Mouse (Mus musculus) kidney, embryonic 16.5 days (tissue): ENCODE measurements around the gene Olfr558. TPM values are rescaled to one million over a fixed set of nuclear protein-coding genes. Genes with fewer than 3 reads are reported as not detected.

Experiments
- ATAC-seq: fragments of 200-750 bp; cut with Nextera tagmentation; 2 replicates; pipeline ENCODE4 v1.8.0; 2017; ENCODE audit warnings: moderate TSS enrichment; ENCODE audit not compliant: low FRiP score, low TSS enrichment
- H3K27ac ChIP-seq: fragments of 300-500 bp; sonication (generic); 2 replicates; pipeline ENCODE4 v1.5.1; 2014; ENCODE audit warnings: low read length
- H3K27me3 ChIP-seq: fragments of 300-500 bp; sonication (generic); 2 replicates; pipeline ENCODE4 v1.6.1; 2014; ENCODE audit warnings: low read length, control low read depth, mixed read lengths; ENCODE audit not compliant: insufficient read depth
- H3K36me3 ChIP-seq: fragments of 300-500 bp; sonication (generic); 2 replicates; pipeline ENCODE4 v1.6.1; 2014; ENCODE audit warnings: low read length, control low read depth, mixed read lengths; ENCODE audit not compliant: insufficient read depth
- H3K4me1 ChIP-seq: fragments of 300-500 bp; sonication (generic); 2 replicates; pipeline ENCODE4 v1.6.1; 2014; ENCODE audit warnings: low read length, control low read depth, mixed read lengths; ENCODE audit not compliant: insufficient read depth
- H3K4me2 ChIP-seq: fragments of 300-500 bp; sonication (generic); replicated peaks from 2 replicates; pipeline ENCODE4 v1.6.1; 2014; ENCODE audit warnings: low read depth, low read length
- H3K4me3 ChIP-seq: fragments of 300-500 bp; sonication (generic); 2 replicates; pipeline ENCODE4 v1.5.1; 2014; ENCODE audit warnings: mild to moderate bottlenecking, low read length
- H3K9ac ChIP-seq: fragments of 300-500 bp; sonication (generic); replicated peaks from 2 replicates; pipeline ENCODE4 v1.6.1; 2014; ENCODE audit warnings: low read length
- H3K9me3 ChIP-seq: fragments of 300-500 bp; sonication (generic); 2 replicates; pipeline ENCODE4 v1.6.1; 2016; ENCODE audit warnings: low read length, control low read depth
- WGBS: fragments of 180-500 bp; shearing (Covaris S2); extraction: QIAGEN DNeasy Blood & Tissue Kit; methylation state at CpG from one replicate; pipeline ENCODE4 v1.1.7; 2014; 5-methylcytosine and 5-hydroxymethylcytosine counted together
- polyA plus RNA-seq: library from polyadenylated mRNA; unstranded; fragments of >200 nt; fragmentation: Nextera tagmentation; extraction: Ambion mirVana; gene quantifications from 2 replicates; pipeline ENCODE4 v1.2.1, GENCODE M21; 2015

The Olfr558 gene
- 0.92 and 1.1 TPM in 2 replicates for polyA plus RNA-seq

DNA sequence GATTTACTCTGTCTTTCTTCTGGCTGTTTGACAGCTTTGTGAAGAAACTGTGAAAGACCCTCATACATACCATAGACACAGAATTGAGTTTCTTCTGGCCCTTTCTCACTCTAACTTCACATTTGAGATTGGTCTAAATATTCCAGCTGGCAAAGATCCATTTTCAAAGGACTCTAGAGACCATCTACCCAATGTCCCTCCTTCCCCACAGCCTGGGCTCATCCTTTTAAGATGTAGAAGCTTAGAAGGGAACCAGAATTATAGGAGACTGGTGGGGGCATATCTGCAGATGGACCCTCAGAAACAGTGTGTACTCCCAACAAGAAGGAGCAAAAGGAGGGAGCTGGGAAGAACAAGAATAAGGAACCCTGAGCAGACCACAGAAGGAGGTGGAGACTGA, at the start of gene Olfr558:
TSS of gene Olfr558 (plus strand) at position 301 of the 400 bp plus-strand sequence.
- no peak within 1 kb of the TSS for H3K9ac ChIP-seq
- no peaks in the 10 kb centered on the region for H3K4me1 ChIP-seq
- H3K4me2 ChIP-seq: no peak within 1 kb of the TSS
- H3K36me3 ChIP-seq: no peaks in the 10 kb centered on the region
- H3K9me3 ChIP-seq: no peaks in the 10 kb centered on the region
- no peak within 1 kb of the TSS for H3K27ac ChIP-seq
- no peaks in the 10 kb centered on the region for H3K27me3 ChIP-seq
- no peak within 1 kb of the TSS for H3K4me3 ChIP-seq
- ATAC-seq: no peak

DNA sequence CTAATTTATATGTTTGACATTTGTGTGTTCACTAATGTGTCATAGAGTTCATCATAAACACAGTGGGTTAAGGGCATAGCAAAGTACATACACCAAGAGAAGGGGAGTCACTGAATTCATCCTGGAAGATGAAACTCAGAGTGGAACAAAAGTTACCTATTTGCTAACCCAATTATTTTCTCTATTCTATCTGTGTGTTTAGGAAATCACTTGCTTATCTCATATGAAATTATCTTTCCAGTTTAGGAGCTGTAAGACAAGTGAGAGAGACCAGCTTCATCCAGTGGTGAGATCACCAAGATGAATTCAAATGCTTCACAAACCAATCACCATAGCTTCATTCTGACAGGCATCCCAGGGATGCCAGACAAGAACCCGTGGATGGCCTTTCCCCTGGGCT, 43.5 kb upstream of the Olfr558 start, which contains the start of gene Olfr555:
TSS of gene Olfr555 (plus strand) at position 301 of the 400 bp plus-strand sequence.
- Histone ChIP-seq H3K27ac (no peak within 1 kb of the TSS), H3K4me3 (no peak within 1 kb of the TSS), H3K27me3 (no peaks in the 10 kb centered on the region), H3K9me3 (no peaks in the 10 kb centered on the region), H3K9ac (no peak within 1 kb of the TSS), H3K36me3 (no peaks in the 10 kb centered on the region), H3K4me1 (no peaks in the 10 kb centered on the region), H3K4me2 (no peak within 1 kb of the TSS)
- no peak for ATAC-seq
- 74% methylated on average over 1 of the region's 1 CpGs for WGBS

DNA sequence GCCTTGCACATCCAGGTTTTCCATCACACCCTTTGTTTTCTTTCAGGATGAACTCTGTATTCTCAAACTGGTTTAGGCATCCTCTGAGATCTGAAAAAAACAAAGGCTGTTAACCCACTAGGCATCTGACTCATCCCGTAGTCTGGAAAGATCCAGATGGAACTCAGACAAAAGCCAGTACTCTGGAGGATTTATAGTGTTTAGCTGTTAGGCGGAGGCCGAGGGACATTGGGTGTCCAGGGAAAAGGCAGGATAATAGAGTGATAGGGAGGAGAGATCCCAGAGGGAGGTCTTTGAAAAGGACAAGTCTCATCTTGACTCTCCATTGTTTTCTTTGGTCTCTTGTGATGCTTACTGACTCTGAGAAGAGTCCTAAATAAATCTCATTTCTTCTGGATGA, 37.4 kb upstream of the Olfr558 start, which contains the start of gene Olfr556:
TSS of gene Olfr556 (plus strand) at position 301 of the 400 bp plus-strand sequence.
- no peak for ATAC-seq
- no peak within 1 kb of the TSS for H3K9ac ChIP-seq
- WGBS: 36% methylated on average over 3 of the region's 3 CpGs
- no peaks in the 10 kb centered on the region for H3K27me3 ChIP-seq
- H3K4me3 ChIP-seq: no peak within 1 kb of the TSS
- no peak within 1 kb of the TSS for H3K4me2 ChIP-seq
- no peak within 1 kb of the TSS for H3K27ac ChIP-seq
- H3K4me1 ChIP-seq: no peaks in the 10 kb centered on the region
- no peaks in the 10 kb centered on the region for H3K36me3 ChIP-seq
- no peaks in the 10 kb centered on the region for H3K9me3 ChIP-seq

DNA sequence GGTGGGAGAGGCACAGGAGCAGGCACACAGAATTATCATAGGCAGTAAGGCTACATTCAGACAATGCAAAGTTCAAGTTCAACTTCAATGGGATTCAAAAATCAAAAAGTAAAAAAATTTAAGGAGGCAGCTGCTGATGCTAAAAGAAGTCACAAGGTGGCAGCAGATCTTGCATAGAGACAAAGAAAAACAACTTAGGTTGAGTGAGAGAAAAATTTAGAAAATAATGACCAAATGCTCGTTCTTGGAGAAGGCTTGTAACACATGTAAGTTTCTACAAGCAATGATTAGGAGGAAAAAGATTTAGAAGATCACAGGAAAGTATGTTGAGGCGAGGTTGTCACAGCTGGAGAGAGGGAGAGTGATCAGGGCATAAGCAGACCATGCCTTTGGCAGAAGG, 36.6 kb upstream of the Olfr558 start:
- 36% methylated on average over 2 of the region's 2 CpGs for WGBS
- no peaks in the 10 kb centered on the region for H3K4me1 ChIP-seq
- ATAC-seq: no peak

DNA sequence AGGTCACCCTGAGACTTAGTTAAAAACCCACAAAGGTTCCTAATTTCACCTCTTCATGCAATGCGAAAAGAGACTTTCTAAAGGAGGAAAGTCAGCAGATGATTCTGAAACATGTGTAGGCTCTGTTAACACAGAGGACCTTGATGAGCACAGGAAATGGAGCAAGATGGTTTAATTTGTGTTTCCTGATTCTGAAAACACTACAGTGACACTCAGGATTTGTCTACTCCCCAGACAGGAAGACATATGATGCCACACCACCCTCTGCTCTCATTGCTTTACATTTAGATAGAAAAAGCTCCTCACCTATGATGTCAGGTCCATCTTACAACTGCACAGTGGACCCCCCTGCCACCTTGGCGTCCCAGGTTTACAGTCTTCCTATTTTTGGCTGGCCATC, 25.8 kb upstream of the Olfr558 start:
- Histone ChIP-seq H3K4me1 (no peaks in the 10 kb centered on the region), H3K4me2 (no peak overlapping the region), H3K27me3 (no peaks in the 10 kb centered on the region), H3K9me3 (no peaks in the 10 kb centered on the region), H3K9ac (no peak overlapping the region), H3K27ac (no peak overlapping the region), H3K4me3 (no peak overlapping the region), H3K36me3 (0 out of 2 replicates have a peak, but pooled peaks cover 4% of the 10 kb centered on the region)
- ATAC-seq: no peak
- 79% methylated on average over 2 of the region's 2 CpGs for WGBS

More for the DNA sequence above, 36.6 kb upstream of the Olfr558 start:
- Histone ChIP-seq H3K4me3 (no peak overlapping the region), H3K4me2 (no peak overlapping the region), H3K9ac (no peak overlapping the region), H3K36me3 (no peaks in the 10 kb centered on the region), H3K27me3 (no peaks in the 10 kb centered on the region), H3K9me3 (no peaks in the 10 kb centered on the region), H3K27ac (no peak overlapping the region)

DNA sequence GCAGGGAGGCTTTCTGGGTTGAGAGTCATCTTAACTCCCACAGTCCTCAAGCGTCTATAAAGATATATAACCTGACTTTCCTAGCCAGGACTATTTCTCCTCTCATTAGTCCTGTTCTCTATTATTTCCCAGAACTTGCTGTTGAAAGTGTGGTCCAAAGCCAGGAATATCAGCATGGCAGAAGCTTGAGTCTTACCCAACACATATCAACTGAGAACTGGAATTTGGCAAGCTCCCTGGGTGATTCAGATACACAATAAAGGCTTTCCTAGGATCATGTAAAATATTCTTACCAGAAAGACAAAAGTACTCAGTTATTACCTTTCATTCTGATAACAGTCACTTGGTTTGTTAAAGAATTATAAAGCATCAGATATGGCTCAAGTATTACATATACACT, 20.1 kb upstream of the Olfr558 start:
- Histone ChIP-seq H3K9ac (no peak overlapping the region), H3K4me3 (no peak overlapping the region), H3K27ac (no peak overlapping the region), H3K36me3 (peaks cover 4% of the 10 kb centered on the region; the same call in 1 of the 2 replicates), H3K4me1 (no peaks in the 10 kb centered on the region), H3K27me3 (no peaks in the 10 kb centered on the region), H3K4me2 (no peak overlapping the region), H3K9me3 (no peaks in the 10 kb centered on the region)
- ATAC-seq: no peak
- 88% methylated on average over 1 of the region's 1 CpGs for WGBS

DNA sequence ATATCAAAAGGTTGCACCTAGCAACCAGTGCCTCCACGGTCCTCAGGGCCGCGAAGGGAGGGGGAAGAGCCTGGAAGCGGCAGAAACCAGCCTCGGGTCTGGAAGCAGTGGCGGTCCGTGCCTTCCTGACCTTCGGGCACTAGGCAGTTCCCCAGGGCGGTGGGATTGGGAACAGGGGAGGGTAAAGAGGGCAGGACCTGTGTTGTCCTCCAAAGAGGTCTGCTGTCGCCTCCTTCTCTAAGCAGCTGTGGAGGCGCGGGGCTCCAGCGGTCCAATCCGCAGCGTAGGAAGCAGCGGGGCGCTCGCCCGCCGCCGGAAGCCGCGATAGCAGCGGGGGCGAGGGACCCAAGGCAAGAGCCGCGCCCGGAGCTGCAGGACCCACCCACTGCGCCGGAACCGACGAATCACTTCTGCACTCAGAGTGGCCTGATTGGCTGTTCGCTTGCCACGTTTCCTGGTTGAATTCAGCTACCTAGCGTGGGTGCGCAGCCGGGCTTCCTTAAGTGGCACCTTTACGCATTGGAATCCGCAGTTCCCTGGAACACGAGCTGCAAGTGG, 15.0 kb upstream of the Olfr558 start, which contains the start of gene Trim68:
TSS of gene Trim68 (minus strand) at position 384 of the 558 bp plus-strand sequence.
- Histone ChIP-seq H3K9me3 (no peaks in the 10 kb centered on the region), H3K4me1 (0 out of 2 replicates have a peak, but pooled peaks cover 4% of the 10 kb centered on the region), H3K27ac (peak within 1 kb of the TSS; percentile 74), H3K27me3 (no peaks in the 10 kb centered on the region), H3K36me3 (no peaks in the 10 kb centered on the region; the same call in 1 of the 2 replicates), H3K4me2 (peak within 1 kb of the TSS; percentile 77), H3K4me3 (peak within 1 kb of the TSS; percentile 71), H3K9ac (peak within 1 kb of the TSS; percentile 86)
- WGBS: 0% methylated on average over 40 of the region's 40 CpGs
- ATAC-seq: peak; percentile 100

DNA sequence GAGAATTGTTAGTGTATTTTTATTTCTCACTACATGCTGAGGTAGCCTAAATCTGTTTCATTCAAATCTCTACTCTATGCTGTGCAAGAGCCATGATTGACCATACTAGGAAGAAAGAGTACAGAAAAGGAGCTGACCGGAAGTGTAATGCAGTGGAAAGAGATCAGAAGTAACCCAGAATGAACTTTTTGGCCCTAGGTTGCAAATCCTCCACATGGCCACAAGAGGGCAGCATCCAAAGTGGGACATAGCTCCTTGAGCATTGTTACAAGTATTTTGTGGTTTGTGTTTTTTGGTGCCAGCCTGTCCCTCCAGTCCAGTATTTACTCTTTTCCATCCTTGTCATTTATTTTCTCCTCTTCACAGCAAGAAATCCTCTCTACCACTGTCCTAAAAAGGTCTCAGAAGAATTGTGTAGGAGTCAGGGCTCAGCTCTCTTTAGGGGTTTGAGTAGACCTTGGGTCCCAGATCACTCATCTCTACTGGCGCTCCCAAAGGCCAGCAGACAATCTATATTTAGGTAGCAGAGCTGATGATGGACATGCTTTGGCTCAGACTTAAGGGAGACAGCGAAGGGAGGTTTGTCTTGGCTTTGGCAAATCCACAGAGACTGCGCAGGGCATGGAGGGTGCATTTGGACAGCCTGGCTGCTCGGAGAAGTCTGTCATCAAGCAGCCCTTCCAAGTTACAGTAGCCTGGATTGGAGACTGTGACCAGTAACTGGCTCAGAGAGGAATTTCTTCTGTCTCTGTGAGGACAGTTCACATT, 6.5 kb upstream of the Olfr558 start, which contains the start of gene Olfr557:
TSS of gene Olfr557 (plus strand) at position 553 of the 768 bp plus-strand sequence.
- Histone ChIP-seq H3K27ac (no peak within 1 kb of the TSS), H3K36me3 (no peaks in the 10 kb centered on the region), H3K4me1 (no peaks in the 10 kb centered on the region), H3K9me3 (no peaks in the 10 kb centered on the region), H3K4me2 (no peak within 1 kb of the TSS), H3K4me3 (no peak within 1 kb of the TSS), H3K9ac (no peak within 1 kb of the TSS), H3K27me3 (no peaks in the 10 kb centered on the region)
- 77% methylated on average over 5 of the region's 5 CpGs for WGBS
- 0 out of 2 replicates have a peak, but pooled peaks have one; percentile 15 for ATAC-seq

DNA sequence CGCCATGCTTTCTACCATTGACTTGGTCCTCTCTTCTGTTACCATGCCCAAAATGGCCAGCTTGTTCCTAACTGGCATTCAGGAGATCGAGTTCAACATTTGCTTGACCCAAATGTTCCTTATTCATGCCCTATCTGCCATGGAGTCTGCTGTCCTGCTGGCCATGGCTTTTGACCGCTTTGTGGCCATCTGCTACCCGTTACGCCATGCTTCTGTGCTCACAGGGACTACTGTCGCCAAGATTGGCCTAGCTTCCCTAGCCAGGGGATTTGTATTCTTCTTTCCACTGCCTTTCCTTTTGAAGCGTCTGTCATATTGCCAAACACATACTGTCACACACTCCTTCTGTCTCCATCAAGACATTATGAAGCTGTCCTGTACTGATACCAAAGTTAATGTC, 3.6 kb upstream of the Olfr558 start:
- H3K27me3 ChIP-seq: no peaks in the 10 kb centered on the region
- no peak for ATAC-seq
- 89% methylated on average over 7 of the region's 7 CpGs for WGBS
- H3K27ac ChIP-seq: no peak overlapping the region
- H3K9ac ChIP-seq: no peak overlapping the region
- H3K4me3 ChIP-seq: no peak overlapping the region
- no peaks in the 10 kb centered on the region for H3K36me3 ChIP-seq
- no peaks in the 10 kb centered on the region for H3K9me3 ChIP-seq
- no peak overlapping the region for H3K4me2 ChIP-seq
- no peaks in the 10 kb centered on the region for H3K4me1 ChIP-seq

DNA sequence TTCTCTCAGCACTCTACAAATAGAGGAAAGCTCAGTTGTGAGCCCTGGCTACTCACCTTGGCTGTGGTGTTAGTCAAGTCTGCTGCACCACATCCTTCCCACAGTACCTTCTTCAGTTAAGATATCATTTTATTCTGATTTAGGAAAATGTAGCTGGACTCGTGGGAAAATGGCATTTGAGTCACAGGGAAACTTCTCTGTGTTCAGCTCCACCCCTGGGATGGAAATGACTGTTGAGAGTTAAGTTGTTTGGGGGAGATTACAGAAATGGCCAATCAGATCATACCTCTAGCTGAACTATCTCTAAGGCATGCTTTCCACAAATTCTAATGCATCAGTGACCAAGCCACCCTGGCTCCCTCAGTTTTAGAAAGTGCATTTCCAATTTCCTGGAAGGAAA, 17.0 kb downstream of the Olfr558 start, which contains the start of gene Olfr33:
TSS of gene Olfr33 (minus strand) at position 101 of the 400 bp plus-strand sequence.
- Histone ChIP-seq H3K4me1 (no peaks in the 10 kb centered on the region), H3K27ac (no peak within 1 kb of the TSS), H3K27me3 (no peaks in the 10 kb centered on the region), H3K9me3 (no peaks in the 10 kb centered on the region), H3K4me2 (no peak within 1 kb of the TSS), H3K36me3 (no peaks in the 10 kb centered on the region), H3K9ac (no peak within 1 kb of the TSS), H3K4me3 (no peak within 1 kb of the TSS)
- WGBS: 25% methylated on average over 1 of the region's 1 CpGs
- no peak for ATAC-seq
